Mouse (Mus musculus): ENCODE results near the gene Cdr2. TPM values are rescaled to one million over a fixed set of nuclear protein-coding genes. Genes with fewer than 3 reads are reported as not detected.
"Not testable (repeated sequence)": the region's sequence is repeated elsewhere in the genome, so short reads cannot be mapped to it uniquely, and the experiment has no call there.

Cdr2 gene
- total RNA-seq, 2 experiments from 2014 or later: 4.4 to 4.8 TPM

DNA sequence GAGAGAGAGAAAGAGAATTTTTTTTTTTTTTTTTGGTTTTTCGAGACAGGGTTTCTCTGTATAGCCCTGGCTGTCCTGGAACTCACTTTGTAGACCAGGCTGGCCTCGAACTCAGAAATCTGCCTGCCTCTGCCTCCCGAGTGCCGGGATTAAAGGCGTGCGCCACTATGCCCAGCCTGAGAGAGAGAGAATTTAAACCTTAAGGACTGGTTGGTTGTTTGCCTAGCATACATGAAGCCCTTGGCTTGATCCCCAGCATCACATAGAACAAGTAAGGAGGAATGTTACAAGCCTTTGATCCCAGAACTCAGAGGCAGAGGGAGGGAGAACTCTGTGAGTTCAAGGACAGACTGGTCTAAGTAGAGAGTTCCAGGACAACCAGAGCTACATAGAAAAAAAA, 70.8 kb downstream of the Cdr2 start:
- not testable (repeated sequence) for DNase-seq (ENCODE audit: low spot score in 2 of 2)

- DNase-seq (ENCODE audit: low spot score in 2 of 2): not testable (repeated sequence)
Measured at GRCm38 (mm10) chr7:120910172-120910571, 71.9 kb downstream of the Cdr2 start.

Other genes with a start within 250 kb of the Cdr2 start
- gene Vwa3a, start 243.0 kb downstream of the Cdr2 start, total RNA-seq (2021): 10 to 100 TPM; 15.9 to 16.5 TPM
- gene Gm5737, start 169.9 kb downstream of the Cdr2 start, total RNA-seq (2021): under 1 TPM in 1 of 2 experiments, not detected in 1; 0.32 TPM
- gene Eef2k, start 139.5 kb downstream of the Cdr2 start, total RNA-seq (2021): 10 to 100 TPM; 25.2 to 29.2 TPM
- 10 to 100 TPM; 24.3 to 28.0 TPM for gene Polr3e, start 64.6 kb downstream of the Cdr2 start, total RNA-seq (2021)
- gene Mfsd13b, start 197 bp upstream of the Cdr2 start, total RNA-seq (2021): 1 to 10 TPM; 1.5 to 2.7 TPM
- 10 to 100 TPM; 75.6 to 82.8 TPM for gene Mettl9, start 52.1 kb upstream of the Cdr2 start, total RNA-seq (2021)
- under 1 TPM in 1 of 2 experiments, not detected in 1; 0.30 TPM for gene Igsf6, start 92.3 kb upstream of the Cdr2 start, total RNA-seq (2021)
- under 1 TPM; 0.12 to 0.53 TPM for gene Otoa, start 99.3 kb upstream of the Cdr2 start, total RNA-seq (2021)

Data from layer of hippocampus, adult 18-20 months (tissue).